Comparison of ENCODE assay signal across 10 mouse cellular contexts in genomic region chr13:58637360-58638002, GRCm38 (mm10). TPM values are rescaled to one million over a fixed set of nuclear protein-coding genes. Genes with fewer than 3 reads are reported as not detected.
DNase-seq lines count a peak whose midpoint lies in the region; ATAC-seq lines count a peak whose summit lies in the region.
"Had no signal": no experiment of that assay in that cellular context is flagged by ENCODE, and none has a peak within 500 bp of the region (broad histone marks: within the 10 kb centered on the region; RNA-seq: fewer than 3 reads in every experiment).

No protein-coding gene starts in this region.

- intact Hi-C loops in heart, postnatal 10 days (cut with DNase I) = loop anchor here (1.0 to 10.0 kb wide), 7 partner anchors 170 to 1205 kb away; partner anchors contain the start of gene Ntrk2

- no peaks in the 10 kb centered on the region for H3K4me1 ChIP-seq in midbrain, embryonic 14.5 days (ENCODE audit: control insufficient read depth, insufficient read depth, low read length)
- H3K4me1 ChIP-seq: embryonic facial prominence, embryonic 12.5 days had no signal

- H3K9ac ChIP-seq in midbrain, embryonic 14.5 days (replicated peaks; ENCODE audit: low read length) = no peak overlapping the region
- H3K9ac ChIP-seq: embryonic facial prominence, embryonic 12.5 days; neural tube, embryonic 12.5 days had no signal

- no peak overlapping the region for H3K4me2 ChIP-seq in midbrain, embryonic 14.5 days (ENCODE audit: low read length)
- H3K4me2 ChIP-seq: embryonic facial prominence, embryonic 12.5 days; neural tube, embryonic 12.5 days had no signal

- no peak overlapping the region for H3K27ac ChIP-seq in midbrain, embryonic 14.5 days (replicated peaks; ENCODE audit: low read depth, low read length)
- H3K27ac ChIP-seq: embryonic facial prominence, embryonic 12.5 days; neural tube, embryonic 12.5 days had no signal

- no peak; the same call in 1 of the 2 replicates for ATAC-seq in midbrain, embryonic 14.5 days (ENCODE audit: low FRiP score, low TSS enrichment)

- H3K9me3 ChIP-seq in midbrain, embryonic 14.5 days (ENCODE audit: control insufficient read depth, low read length) = no peaks in the 10 kb centered on the region
- H3K9me3 ChIP-seq: embryonic facial prominence, embryonic 12.5 days; neural tube, embryonic 12.5 days had no signal

- DNase-seq in heart, adult 9 months (ENCODE audit: low spot score in 2 of 2) = peak; percentile 3 to 36
- no peak for DNase-seq in heart, adult 11 months
- DNase-seq in ZHBTc4 (ENCODE audit: low read depth, low spot score) = peak; percentile 90
- DNase-seq in cerebellum, postnatal 4 days (ENCODE audit: low spot score in 2 of 2) = peak; percentile 40 to 69
- DNase-seq in heart, postnatal 10 days = peak; percentile 56 to 74
- peak; percentile 44 for DNase-seq in left cerebral cortex, adult 11 months (ENCODE audit: low spot score)
- peak; percentile 94 for DNase-seq in midbrain, embryonic 14.5 days
- peak; percentile 46 for DNase-seq in thymus, postnatal 14 days

- no peaks in the 10 kb centered on the region for H3K36me3 ChIP-seq in midbrain, embryonic 14.5 days (ENCODE audit: control insufficient read depth, insufficient read depth, low read length)
- H3K36me3 ChIP-seq: embryonic facial prominence, embryonic 12.5 days; neural tube, embryonic 12.5 days had no signal

- no peaks in the 10 kb centered on the region for H3K27me3 ChIP-seq in midbrain, embryonic 14.5 days (ENCODE audit: control insufficient read depth, insufficient read depth, low read length)
- H3K27me3 ChIP-seq: embryonic facial prominence, embryonic 12.5 days; neural tube, embryonic 12.5 days had no signal

- 16% methylated on average over 13 of the region's 13 CpGs for WGBS in midbrain, embryonic 14.5 days

- no peak overlapping the region for H3K4me3 ChIP-seq in midbrain, embryonic 14.5 days (replicated peaks; ENCODE audit: low read depth, low read length)
- H3K4me3 ChIP-seq: embryonic facial prominence, embryonic 12.5 days; neural tube, embryonic 12.5 days had no signal

RNA-seq across cellular contexts. Expression of gene Slc28a3, which starts 26.8 kb away (rescaled TPM):
- total RNA-seq in heart, postnatal 10 days (2021) = not detected
- polyA plus RNA-seq in midbrain, embryonic 14.5 days (2014; fragmentation: Nextera tagmentation; extraction: Ambion mirVana) = not detected in 2 replicates
- polyA plus RNA-seq: neural tube, embryonic 12.5 days had no signal
